ENCODE assay signal across 8 mouse cellular contexts in the genomic region with DNA sequence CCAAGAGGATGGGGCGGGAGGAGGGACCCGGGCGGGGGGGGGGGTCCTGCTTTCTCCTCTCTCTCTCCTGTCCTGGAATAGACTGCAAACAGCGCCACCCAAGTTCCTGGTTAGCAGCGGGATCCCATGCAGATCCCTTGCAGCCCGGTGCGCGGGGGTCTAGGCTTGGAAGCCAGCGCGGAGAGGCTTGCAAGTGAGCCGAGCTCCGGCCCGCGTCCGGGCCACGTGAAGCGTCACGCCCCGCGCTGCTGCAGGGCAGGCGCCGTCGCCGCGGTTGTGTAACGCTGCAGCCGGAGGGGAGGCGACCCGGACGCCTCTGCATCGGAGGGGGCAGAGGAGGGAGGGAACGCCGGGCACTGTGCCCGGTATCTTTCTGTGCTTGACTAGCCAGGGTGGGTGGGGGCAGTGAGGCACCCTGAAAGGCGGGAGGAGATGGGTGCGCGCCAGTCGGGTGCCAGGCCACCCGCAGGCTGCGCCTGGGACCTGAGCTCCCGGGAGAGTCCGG. TPM values are rescaled to one million over a fixed set of nuclear protein-coding genes. Genes with fewer than 3 reads are reported as not detected.
A peak's percentile ranks its signal among the peaks of the same experiment; 100 is the strongest.
DNase-seq lines count a peak whose midpoint lies in the region; ATAC-seq lines count a peak whose summit lies in the region.

No protein-coding gene starts in this region.

- DNase-seq in T-cell, adult 2 months (ENCODE audit: low spot score), result peak; percentile 72
- DNase-seq in cerebellum, postnatal 4 days (ENCODE audit: low spot score in 2 of 2), result peak; percentile 69 to 83
- peak; percentile 92 to 97 for DNase-seq in gastrocnemius, adult 8-10 months (ENCODE audit: low spot score in 2 of 2)
- peak; percentile 85 for DNase-seq in induced T-regulatory cell, adult 2 months (ENCODE audit: low read depth)
- peak; percentile 93 to 96 for DNase-seq in left cerebral cortex, adult 9 months (ENCODE audit: low spot score in 2 of 2)
- DNase-seq in right cerebral cortex, adult 18-20 months, result peak; percentile 95
- DNase-seq in urinary bladder, postnatal 10 days (ENCODE audit: low spot score), result peak; percentile 75

- ATAC-seq in megakaryocyte, adult 5-6 weeks (ENCODE audit: poor library complexity, severe bottlenecking), result peak; percentile 54

RNA-seq across cellular contexts. Expression of gene Bhlhe40, which starts 1.2 kb away (rescaled TPM):
- total RNA-seq in gastrocnemius, adult 8-10 months (2022), result 100 to 1,000 TPM in 3 of 4 experiments, 10 to 100 TPM in 1; 89.5 to 168 (median 130) TPM
- total RNA-seq in megakaryocyte, adult 5-6 weeks (2015), result 5.7 and 11.9 TPM in 2 replicates
- 11.6 and 14.3 TPM in 2 replicates for total RNA-seq in megakaryocyte, adult 5-6 weeks (2017)

Comparison
In these comparisons a context has a peak if more than half of its experiments do, and no peak if none do; other contexts are left out.
1. Peak in every context shown above with its lines: DNase-seq and ATAC-seq.
2. RNA of gene Bhlhe40, which starts 1.2 kb away (total RNA-seq): 89.5 to 168 TPM in gastrocnemius, adult 8-10 months; 5.7 to 14.3 TPM in megakaryocyte, adult 5-6 weeks; every median in the first group is over 4 times any median in the second.